Mouse (Mus musculus) forebrain, embryonic 16.5 days (tissue): ENCODE measurements around the gene Klhl40. TPM values are rescaled to one million over a fixed set of nuclear protein-coding genes. Genes with fewer than 3 reads are reported as not detected.

Experiments
- ATAC-seq: fragments of 200-750 bp; cut with Nextera tagmentation; 2 replicates; pipeline ENCODE4 v1.8.0; 2017; ENCODE audit warnings: mild to moderate bottlenecking, moderate library complexity
- H3K27ac ChIP-seq: fragments of 300-500 bp; sonication (generic); 2 replicates; pipeline ENCODE4 v1.5.1; 2014; ENCODE audit warnings: low read length, control low read depth
- H3K27me3 ChIP-seq: fragments of 300-500 bp; sonication (generic); replicated peaks from 2 replicates; pipeline ENCODE4 v1.6.1; 2014; ENCODE audit warnings: low read length; ENCODE audit not compliant: control insufficient read depth, insufficient read depth
- H3K36me3 ChIP-seq: fragments of 300-500 bp; sonication (generic); 2 replicates; pipeline ENCODE4 v1.6.1; 2014; ENCODE audit not compliant: control insufficient read depth, insufficient read depth
- H3K4me1 ChIP-seq: fragments of 300-500 bp; sonication (generic); replicated peaks from 2 replicates; pipeline ENCODE4 v1.6.1; 2014; ENCODE audit warnings: low read length; ENCODE audit not compliant: control insufficient read depth, insufficient read depth
- H3K4me2 ChIP-seq: fragments of 300-500 bp; sonication (generic); 2 replicates; pipeline ENCODE4 v1.6.1; 2014; ENCODE audit warnings: mild to moderate bottlenecking, low read length, control low read depth
- H3K4me3 ChIP-seq: fragments of 300-500 bp; sonication (generic); replicated peaks from 2 replicates; pipeline ENCODE4 v1.5.1; 2014; ENCODE audit warnings: mild to moderate bottlenecking, low read length, control low read depth
- H3K9ac ChIP-seq: fragments of 300-500 bp; sonication (generic); replicated peaks from 2 replicates; pipeline ENCODE4 v1.6.1; 2014; ENCODE audit warnings: low read depth, low read length, control low read depth
- H3K9me3 ChIP-seq: fragments of 300-500 bp; sonication (generic); 2 replicates; pipeline ENCODE4 v1.6.1; 2016; ENCODE audit warnings: low read length; ENCODE audit not compliant: control insufficient read depth
- WGBS: fragments of 180-500 bp; shearing (Covaris S2); extraction: QIAGEN DNeasy Blood & Tissue Kit; methylation state at CpG from one replicate; pipeline ENCODE4 v1.1.7; 2014; 5-methylcytosine and 5-hydroxymethylcytosine counted together
- polyA plus RNA-seq: library from polyadenylated mRNA; unstranded; fragments of >200 nt; fragmentation: Nextera tagmentation; extraction: Ambion mirVana; gene quantifications from 2 replicates; pipeline ENCODE4 v1.2.1, GENCODE M21; 2015

Gene Klhl40
- polyA plus RNA-seq, 1 experiment from 2014 or later = 1.1 TPM

GRCm38 (mm10) chr9:121819073-121819770 lies 41.8 kb downstream of the Klhl40 start:
- H3K36me3 ChIP-seq = no peaks in the 10 kb centered on the region
- no peak overlapping the region for H3K9ac ChIP-seq
- no peak for ATAC-seq
- H3K4me2 ChIP-seq = no peak overlapping the region
- WGBS = 73% methylated on average over 9 of the region's 9 CpGs
- H3K27ac ChIP-seq = peak overlapping the region; percentile 29; the same call in 1 of the 2 replicates
- no peak overlapping the region for H3K4me3 ChIP-seq
- no peaks in the 10 kb centered on the region for H3K27me3 ChIP-seq
- H3K4me1 ChIP-seq = peaks cover 27% of the 10 kb centered on the region
- no peaks in the 10 kb centered on the region for H3K9me3 ChIP-seq

DNA sequence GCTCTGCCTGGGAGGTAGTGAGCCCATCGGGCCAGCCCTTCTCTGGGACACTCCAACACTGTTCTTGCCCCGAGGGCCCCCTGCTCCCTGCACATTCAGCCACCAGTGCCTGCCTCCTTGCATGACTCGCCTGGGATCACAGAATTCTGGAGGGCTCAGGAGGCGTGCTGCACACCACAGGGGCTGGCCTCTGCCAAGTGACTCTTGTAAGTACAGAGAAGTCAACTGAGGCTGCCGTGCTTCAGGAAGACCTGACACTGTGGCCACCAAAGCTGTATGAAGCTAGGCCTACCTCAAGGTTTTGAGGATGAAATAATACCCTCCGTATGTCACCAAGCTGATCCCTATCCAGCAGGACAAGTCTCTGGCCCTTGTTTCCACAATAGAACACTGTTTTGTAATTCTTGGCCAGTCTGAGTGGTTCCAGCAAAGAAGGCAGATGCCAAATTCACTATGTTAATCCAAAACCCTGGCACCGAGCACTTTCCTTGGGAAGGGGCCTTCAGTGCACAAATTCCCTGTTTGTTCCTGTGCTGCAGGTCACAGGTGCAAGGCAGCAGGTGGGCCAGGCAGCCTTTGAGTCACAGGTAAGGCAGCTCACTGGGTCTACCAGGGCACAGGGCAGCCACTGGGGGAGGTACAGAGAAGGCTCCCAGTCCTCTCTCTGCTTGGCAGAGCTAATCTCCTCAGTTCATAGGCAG lies 42.5 kb downstream of the Klhl40 start:
- Histone ChIP-seq H3K36me3 (no peaks in the 10 kb centered on the region), H3K4me3 (no peak overlapping the region), H3K4me1 (peaks cover 27% of the 10 kb centered on the region), H3K27ac (peak overlapping the region; percentile 29; the same call in 1 of the 2 replicates), H3K9ac (no peak overlapping the region), H3K9me3 (no peaks in the 10 kb centered on the region), H3K4me2 (no peak overlapping the region), H3K27me3 (no peaks in the 10 kb centered on the region)
- WGBS = 36% methylated on average over 7 of the region's 7 CpGs
- ATAC-seq = no peak

- Histone ChIP-seq H3K4me1 (peaks cover 27% of the 10 kb centered on the region), H3K27ac (no peak overlapping the region), H3K27me3 (no peaks in the 10 kb centered on the region), H3K4me2 (no peak overlapping the region), H3K36me3 (no peaks in the 10 kb centered on the region), H3K4me3 (no peak overlapping the region), H3K9ac (no peak overlapping the region), H3K9me3 (no peaks in the 10 kb centered on the region)
- WGBS = 71% methylated on average over 5 of the region's 5 CpGs
- ATAC-seq = no peak
Observed at GRCm38 (mm10) chr9:121820765-121821164, 43.4 kb downstream of the Klhl40 start.

DNA sequence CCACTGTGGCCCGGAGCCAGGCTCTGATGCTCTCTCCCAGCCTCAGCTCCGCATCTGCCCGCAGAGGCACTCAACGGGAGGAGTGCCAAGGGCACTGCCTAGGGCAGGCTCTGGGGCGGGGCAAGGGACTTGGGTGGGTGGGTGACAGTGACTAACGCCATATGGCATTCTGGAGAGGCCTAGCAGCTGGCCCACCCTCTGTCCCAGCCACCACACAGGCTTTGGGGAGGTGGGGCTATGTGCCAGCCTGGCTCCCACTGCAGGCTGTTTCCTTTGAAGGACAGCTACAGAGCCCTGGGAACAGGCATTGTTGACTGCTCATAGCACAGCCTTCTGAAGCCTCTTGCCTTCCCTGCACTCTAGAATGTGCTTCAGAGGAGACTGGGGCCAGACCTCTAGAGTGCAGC lies 45.2 kb downstream of the Klhl40 start:
- peak; percentile 93 for ATAC-seq
- 23% methylated on average over 6 of the region's 6 CpGs for WGBS

DNA sequence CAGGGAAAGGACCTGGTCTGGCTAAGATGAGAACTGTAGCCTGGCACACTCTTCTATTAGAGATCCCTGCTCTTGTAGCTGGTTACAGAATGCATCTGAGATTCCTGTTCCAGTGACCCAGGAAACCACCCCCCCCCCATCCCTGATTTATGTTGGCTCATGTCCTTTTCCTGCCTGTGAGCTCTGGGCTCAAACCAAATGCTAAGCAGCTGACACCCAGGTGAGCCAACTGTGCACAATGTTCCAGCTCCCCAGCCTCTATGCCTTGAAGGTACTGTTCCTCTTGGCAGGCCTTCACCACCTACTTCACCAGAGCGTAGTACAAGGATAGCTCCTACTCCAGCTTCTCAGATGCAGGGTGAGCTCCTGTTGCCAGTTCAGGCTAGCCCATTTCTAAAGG lies 45.6 kb downstream of the Klhl40 start:
- H3K27me3 ChIP-seq = no peaks in the 10 kb centered on the region
- H3K4me1 ChIP-seq = peaks cover 27% of the 10 kb centered on the region
- H3K4me3 ChIP-seq = no peak overlapping the region
- no peak for ATAC-seq
- no peaks in the 10 kb centered on the region for H3K36me3 ChIP-seq
- 91% methylated on average over 1 of the region's 1 CpGs for WGBS
- no peak overlapping the region for H3K4me2 ChIP-seq
- H3K9me3 ChIP-seq = no peaks in the 10 kb centered on the region
- peak overlapping the region; percentile 81 for H3K27ac ChIP-seq
- no peak overlapping the region for H3K9ac ChIP-seq

More for the DNA sequence above, 45.2 kb downstream of the Klhl40 start:
- Histone ChIP-seq H3K4me3 (no peak overlapping the region), H3K4me2 (no peak overlapping the region), H3K9me3 (no peaks in the 10 kb centered on the region), H3K9ac (no peak overlapping the region), H3K27ac (peak overlapping the region; percentile 81), H3K4me1 (peaks cover 27% of the 10 kb centered on the region), H3K27me3 (no peaks in the 10 kb centered on the region), H3K36me3 (no peaks in the 10 kb centered on the region)

DNA sequence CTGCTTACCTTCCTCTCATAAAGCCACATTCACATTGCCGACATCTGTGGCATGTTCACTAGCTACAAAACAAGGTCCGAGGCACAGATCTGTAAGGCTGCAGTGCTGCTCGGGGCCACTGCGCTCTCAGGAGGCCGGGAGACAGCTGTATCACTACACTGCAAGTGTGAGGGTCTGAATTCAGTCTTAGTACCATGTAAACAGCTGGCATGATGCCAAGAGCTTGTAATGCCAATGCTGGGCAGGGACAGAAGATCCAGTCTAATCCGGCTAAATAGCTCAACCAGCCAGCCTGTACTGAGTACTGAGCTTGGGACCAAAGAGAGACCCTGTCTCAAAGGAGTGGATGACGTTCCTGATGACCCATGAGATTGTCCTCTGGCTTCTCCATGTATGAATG lies 46.6 kb downstream of the Klhl40 start:
- no peak overlapping the region for H3K4me3 ChIP-seq
- no peaks in the 10 kb centered on the region for H3K9me3 ChIP-seq
- peak; percentile 37; the same call in 1 of the 2 replicates for ATAC-seq
- H3K4me2 ChIP-seq = no peak overlapping the region
- H3K4me1 ChIP-seq = peaks cover 27% of the 10 kb centered on the region
- no peak overlapping the region for H3K27ac ChIP-seq
- H3K36me3 ChIP-seq = no peaks in the 10 kb centered on the region
- H3K9ac ChIP-seq = no peak overlapping the region
- no peaks in the 10 kb centered on the region for H3K27me3 ChIP-seq
- WGBS = 38% methylated on average over 7 of the region's 7 CpGs

DNA sequence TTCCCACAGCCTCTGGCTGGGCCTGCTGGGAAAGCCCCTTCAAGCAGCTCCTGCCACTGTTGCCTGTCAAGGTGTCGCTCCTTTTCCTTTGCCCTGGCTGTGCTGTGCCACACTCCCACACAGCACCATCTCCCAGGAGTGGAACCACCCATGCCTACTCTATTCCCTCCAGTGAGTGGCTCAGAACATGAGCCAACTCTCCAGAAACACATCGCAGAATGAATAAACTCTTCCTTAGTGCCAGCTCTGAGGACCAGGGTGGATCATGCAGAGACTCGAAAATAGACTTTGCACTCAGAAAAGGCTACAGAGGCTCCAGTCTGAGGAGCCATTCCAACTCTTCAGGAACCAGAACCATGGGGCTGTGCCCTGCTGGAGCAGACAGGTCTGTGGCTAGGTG lies 48.9 kb downstream of the Klhl40 start:
- Histone ChIP-seq H3K4me1 (peaks cover 17% of the 10 kb centered on the region), H3K4me3 (no peak overlapping the region), H3K36me3 (no peaks in the 10 kb centered on the region), H3K27ac (no peak overlapping the region), H3K27me3 (no peaks in the 10 kb centered on the region), H3K4me2 (no peak overlapping the region), H3K9ac (no peak overlapping the region), H3K9me3 (no peaks in the 10 kb centered on the region)
- no peak for ATAC-seq
- WGBS = 92% methylated on average over 3 of the region's 3 CpGs

DNA sequence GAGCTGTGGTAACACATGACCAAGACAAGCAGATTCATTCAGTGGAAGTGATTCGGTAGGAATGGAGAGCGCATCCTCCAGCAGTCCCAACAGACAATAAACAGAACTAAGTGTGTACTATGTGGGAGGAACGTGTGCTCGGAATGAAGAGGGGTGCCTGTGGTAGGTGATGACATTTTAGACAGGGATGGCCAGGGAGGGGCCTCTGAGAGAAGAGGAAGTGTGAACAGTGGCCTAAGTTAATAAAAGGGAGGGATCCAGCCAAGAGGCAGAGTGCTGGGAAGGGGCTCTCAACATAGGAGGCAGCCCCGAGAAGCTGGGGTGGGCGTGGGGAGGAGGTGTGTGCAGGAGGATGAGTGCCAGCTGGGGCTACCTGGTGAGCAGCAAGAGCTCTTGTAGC lies 50.9 kb downstream of the Klhl40 start:
- ATAC-seq = no peak
- H3K36me3 ChIP-seq = no peaks in the 10 kb centered on the region
- no peak overlapping the region for H3K4me3 ChIP-seq
- no peak overlapping the region for H3K27ac ChIP-seq
- no peaks in the 10 kb centered on the region for H3K27me3 ChIP-seq
- H3K9me3 ChIP-seq = no peaks in the 10 kb centered on the region
- H3K4me1 ChIP-seq = peaks cover 7% of the 10 kb centered on the region
- H3K9ac ChIP-seq = no peak overlapping the region
- H3K4me2 ChIP-seq = no peak overlapping the region
- WGBS = 87% methylated on average over 6 of the region's 6 CpGs

DNA sequence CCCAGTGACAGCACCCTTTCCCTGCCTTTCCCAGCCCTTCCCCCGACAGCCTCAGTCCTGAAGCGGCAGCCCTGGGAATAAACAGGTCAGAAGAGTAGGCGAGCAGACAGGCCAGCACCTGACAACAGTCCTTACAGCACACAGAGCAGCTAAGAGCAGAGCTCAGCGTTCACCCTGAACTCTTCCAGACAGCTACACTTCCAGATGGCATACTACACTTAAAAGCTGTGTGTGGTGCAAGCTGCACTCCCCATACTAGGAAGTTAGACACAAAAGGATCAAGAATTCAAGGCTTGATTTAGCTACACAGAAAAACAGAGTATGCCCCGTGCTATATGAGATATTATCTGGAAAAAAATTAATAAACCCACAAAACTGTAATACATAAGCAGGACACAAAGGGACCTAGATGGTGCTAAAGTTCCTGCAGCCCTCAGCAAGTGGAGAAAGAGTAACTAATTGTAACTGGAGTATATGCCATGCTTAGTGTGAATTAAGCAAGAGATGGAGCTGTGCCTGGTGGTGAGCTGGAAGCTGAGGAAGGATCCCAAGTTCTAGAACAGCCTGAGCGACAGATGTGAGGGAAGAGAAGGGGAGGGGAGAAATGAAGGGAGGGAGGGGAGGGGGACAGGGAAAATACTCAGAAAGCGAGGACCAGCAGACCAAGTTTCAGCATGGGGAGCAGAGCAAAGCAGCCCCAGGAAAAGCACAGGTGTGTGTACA lies 52.0 kb downstream of the Klhl40 start:
- Histone ChIP-seq H3K27me3 (no peaks in the 10 kb centered on the region), H3K9me3 (no peaks in the 10 kb centered on the region), H3K27ac (no peak overlapping the region), H3K4me2 (no peak overlapping the region), H3K9ac (no peak overlapping the region), H3K36me3 (no peaks in the 10 kb centered on the region), H3K4me1 (no peaks in the 10 kb centered on the region), H3K4me3 (no peak overlapping the region)
- 67% methylated on average over 7 of the region's 7 CpGs for WGBS
- ATAC-seq = no peak
